In genomic region chr17:18236931-18237330, GRCm38 (mm10) we compare ENCODE assay signal across 20 mouse cellular contexts. TPM values are rescaled to one million over a fixed set of nuclear protein-coding genes. Genes with fewer than 3 reads are reported as not detected.
"Had no signal": no experiment of that assay in that cellular context is flagged by ENCODE, and none has a peak within 500 bp of the region (broad histone marks: within the 10 kb centered on the region; RNA-seq: fewer than 3 reads in every experiment).

No protein-coding gene starts in this region.

- H3K4me3 ChIP-seq: kidney, embryonic 15.5 days; limb, embryonic 12.5 days; limb, embryonic 15.5 days had no signal

- H3K9me3 ChIP-seq: kidney, embryonic 15.5 days; limb, embryonic 15.5 days had no signal

- H3K27me3 ChIP-seq: kidney, embryonic 15.5 days; limb, embryonic 12.5 days; limb, embryonic 15.5 days had no signal

- H3K4me1 ChIP-seq: kidney, embryonic 15.5 days; limb, embryonic 12.5 days; limb, embryonic 15.5 days had no signal

- DNase-seq: kidney, adult 8-10 months; kidney, postnatal 10 days; kidney, postnatal 36 days; left cerebral cortex, postnatal 4 days; liver, postnatal 0 days; lung, embryonic 14.5 days; midbrain, embryonic 14.5 days; right cerebral cortex, adult 18-20 months; right cerebral cortex, postnatal 14 days; right cerebral cortex, postnatal 4 days; thymus, adult 18-20 months had no signal

- H3K36me3 ChIP-seq: kidney, embryonic 15.5 days; limb, embryonic 12.5 days; limb, embryonic 15.5 days had no signal

RNA-seq across cellular contexts. Expression of gene Vmn2r94, which starts 40.6 kb away (rescaled TPM):
- total RNA-seq: layer of hippocampus, adult 18-20 months; layer of hippocampus, postnatal 14 days; left cerebral cortex, adult 8-10 months; left cerebral cortex, postnatal 14 days; left cerebral cortex, postnatal 4 days; megakaryocyte, adult 5-6 weeks; midbrain, postnatal 0 days had no signal
